Comparison of ENCODE assay signal across 9 mouse cellular contexts in the genomic region with DNA sequence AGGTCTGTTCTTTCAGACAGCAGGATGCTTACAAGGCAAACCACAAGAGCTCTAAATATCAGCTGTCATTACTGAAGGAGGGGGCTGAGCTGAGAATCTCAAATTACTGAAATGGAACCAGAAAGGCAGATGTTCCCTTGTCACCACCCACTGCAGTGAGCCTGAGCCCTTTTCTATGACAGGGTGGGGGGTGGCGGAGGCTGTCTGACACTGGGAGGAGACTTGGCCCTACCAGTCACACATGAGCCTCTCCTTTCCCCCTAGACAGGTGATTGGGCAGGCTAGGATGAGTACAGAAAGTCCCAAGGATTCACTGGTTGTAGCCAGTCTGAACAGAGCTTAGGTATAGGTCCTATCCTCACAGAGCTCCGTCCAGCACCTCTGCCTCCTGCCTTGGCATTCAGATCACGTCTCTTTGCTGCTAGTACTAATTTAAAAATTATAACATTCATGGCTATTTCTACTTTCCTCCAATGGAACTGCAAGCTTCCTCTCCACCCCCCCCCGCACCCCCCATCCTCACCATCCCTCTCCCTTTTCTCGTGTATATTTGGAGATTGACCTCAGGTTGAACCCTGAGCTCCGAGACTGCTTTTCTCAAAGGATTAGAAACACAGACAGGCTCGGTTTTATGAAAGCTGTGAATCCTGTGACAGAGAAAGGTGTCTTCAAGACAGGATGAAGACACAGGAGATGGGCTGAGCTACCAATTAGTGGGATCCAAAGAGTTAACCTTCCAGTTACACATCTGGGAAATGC.
DNase-seq lines count a peak whose midpoint lies in the region; ATAC-seq lines count a peak whose summit lies in the region.
"Had no signal": no experiment of that assay in that cellular context is flagged by ENCODE, and none has a peak within 500 bp of the region (broad histone marks: within the 10 kb centered on the region; RNA-seq: fewer than 3 reads in every experiment).

No protein-coding gene starts in this region.

- H3K4me3 ChIP-seq in kidney, embryonic 14.5 days (ENCODE audit: low read length), result no peak overlapping the region
- H3K4me3 ChIP-seq in forebrain, embryonic 15.5 days, result no peak overlapping the region
- no peak overlapping the region for H3K4me3 ChIP-seq in neural tube, embryonic 12.5 days
- H3K4me3 ChIP-seq: myocyte had no signal

- H3K4me2 ChIP-seq in kidney, embryonic 14.5 days (replicated peaks; ENCODE audit: low read depth, low read length), result no peak overlapping the region
- peak overlapping the region; percentile 19; the same call in 1 of the 2 replicates for H3K4me2 ChIP-seq in forebrain, embryonic 15.5 days (replicated peaks)
- H3K4me2 ChIP-seq in neural tube, embryonic 12.5 days (replicated peaks), result no peak overlapping the region

- H3K27me3 ChIP-seq in kidney, embryonic 14.5 days (ENCODE audit: control insufficient read depth, insufficient read depth, low read length), result no peaks in the 10 kb centered on the region
- H3K27me3 ChIP-seq in forebrain, embryonic 15.5 days, result no peaks in the 10 kb centered on the region
- H3K27me3 ChIP-seq in neural tube, embryonic 12.5 days (replicated peaks), result no peaks in the 10 kb centered on the region

- ATAC-seq in kidney, embryonic 14.5 days (ENCODE audit: low FRiP score, low TSS enrichment), result peak; percentile 86
- ATAC-seq in forebrain, embryonic 15.5 days (replicated peaks), result peak; percentile 90
- ATAC-seq in neural tube, embryonic 12.5 days (ENCODE audit: low FRiP score, low read depth), result peak; percentile 66; the same call in 1 of the 2 replicates

- 26% methylated on average over 7 of the region's 7 CpGs for WGBS in kidney, embryonic 14.5 days
- 21% methylated on average over 7 of the region's 7 CpGs for WGBS in forebrain, embryonic 15.5 days
- 34% methylated on average over 7 of the region's 7 CpGs for WGBS in neural tube, embryonic 12.5 days

- H3K4me1 ChIP-seq in kidney, embryonic 14.5 days (ENCODE audit: control insufficient read depth, insufficient read depth, low read length), result peaks cover 8% of the 10 kb centered on the region; the same call in 1 of the 2 replicates
- peaks cover 32% of the 10 kb centered on the region for H3K4me1 ChIP-seq in forebrain, embryonic 15.5 days
- H3K4me1 ChIP-seq in neural tube, embryonic 12.5 days, result peaks cover 23% of the 10 kb centered on the region

- 0 out of 2 replicates have a peak, but pooled peaks cover 4% of the 10 kb centered on the region for H3K9me3 ChIP-seq in kidney, embryonic 14.5 days (ENCODE audit: control insufficient read depth, low read length)
- no peaks in the 10 kb centered on the region for H3K9me3 ChIP-seq in forebrain, embryonic 15.5 days
- no peaks in the 10 kb centered on the region for H3K9me3 ChIP-seq in neural tube, embryonic 12.5 days

- H3K27ac ChIP-seq in kidney, embryonic 14.5 days (ENCODE audit: low read depth, low read length), result no peak overlapping the region
- H3K27ac ChIP-seq in forebrain, embryonic 15.5 days (replicated peaks), result peak overlapping the region; percentile 84
- peak overlapping the region; percentile 12; the same call in 1 of the 2 replicates for H3K27ac ChIP-seq in neural tube, embryonic 12.5 days

- no peaks in the 10 kb centered on the region for H3K36me3 ChIP-seq in kidney, embryonic 14.5 days (ENCODE audit: control insufficient read depth, insufficient read depth, low read length)
- H3K36me3 ChIP-seq in forebrain, embryonic 15.5 days, result no peaks in the 10 kb centered on the region
- H3K36me3 ChIP-seq in neural tube, embryonic 12.5 days, result no peaks in the 10 kb centered on the region

- DNase-seq in kidney, adult 9 months, result no peak
- DNase-seq in layer of hippocampus, postnatal 14 days (ENCODE audit: low spot score in 2 of 2), result peak; percentile 35 to 43
- DNase-seq in ovary, postnatal 14 days (ENCODE audit: low spot score), result no peak
- no peak for DNase-seq in MN1 (ENCODE audit: low spot score)
- no peak for DNase-seq in adrenal gland, adult 2 months

- no peak overlapping the region for H3K9ac ChIP-seq in kidney, embryonic 14.5 days (ENCODE audit: low read depth, low read length)
- H3K9ac ChIP-seq in forebrain, embryonic 15.5 days (replicated peaks), result no peak overlapping the region
- H3K9ac ChIP-seq in neural tube, embryonic 12.5 days, result no peak overlapping the region

Comparison
In these comparisons a context has a peak if more than half of its experiments do, and no peak if none do; other contexts are left out.
1. DNase-seq: peak in layer of hippocampus, postnatal 14 days (2 of 2); none in kidney, adult 9 months (single experiment), ovary, postnatal 14 days (single experiment), MN1 (single experiment) and adrenal gland, adult 2 months (single experiment).
2. Peak in every context shown above with its lines, with median percentiles within 50 percentile points of each other: ATAC-seq.